Mouse (Mus musculus): ENCODE measurements at regions not wholly inside any gene's neighbourhood (a gene's known extent, or its start where the extent isn't known, plus 50 kb on each side); places are given as distances from the start of the nearest gene placed in this dataset.

DNA sequence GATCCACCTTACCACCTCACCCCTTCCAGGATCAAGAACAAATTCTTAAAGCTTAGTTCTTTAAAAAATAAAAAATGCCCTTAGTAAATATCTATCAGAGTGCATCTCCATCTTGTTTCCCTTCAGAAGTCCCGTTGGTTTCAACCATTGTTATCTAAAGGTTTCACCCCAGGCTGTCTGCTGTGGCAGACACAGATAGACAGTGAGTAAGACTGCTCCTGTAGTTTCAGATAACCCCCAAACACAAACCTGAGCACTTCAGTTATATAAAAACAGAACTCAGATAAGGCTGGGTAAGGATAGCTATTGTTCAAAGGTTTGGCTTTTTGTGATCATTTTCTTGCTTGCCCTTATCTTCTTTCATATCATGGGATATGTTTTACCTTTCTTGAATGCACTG is 255.4 kb upstream of the Atp10a start:
- TF ChIP-seq POLR2A (IDR thresholded peaks at IDR 0.05; ENCODE audit: insufficient read depth, low read depth, low read length) = no peak
- no peak for TF ChIP-seq CTCF (IDR thresholded peaks at IDR 0.05)
- no peak for TF ChIP-seq EP300 (IDR thresholded peaks at IDR 0.05; ENCODE audit: insufficient read depth, low read depth, low read length)

All from heart, adult 2 months (tissue).